Mouse (Mus musculus) kidney, postnatal 4 days (tissue): Measurements from ENCODE around the gene Cnbd2.

Experiments used
- DNase-seq, 2 experiments: peaks; one replicate each; pipeline ENCODE4 v3.0.0; 2021; ENCODE audit warnings: mixed read lengths in 2 of 2

Cnbd2 gene

DNA sequence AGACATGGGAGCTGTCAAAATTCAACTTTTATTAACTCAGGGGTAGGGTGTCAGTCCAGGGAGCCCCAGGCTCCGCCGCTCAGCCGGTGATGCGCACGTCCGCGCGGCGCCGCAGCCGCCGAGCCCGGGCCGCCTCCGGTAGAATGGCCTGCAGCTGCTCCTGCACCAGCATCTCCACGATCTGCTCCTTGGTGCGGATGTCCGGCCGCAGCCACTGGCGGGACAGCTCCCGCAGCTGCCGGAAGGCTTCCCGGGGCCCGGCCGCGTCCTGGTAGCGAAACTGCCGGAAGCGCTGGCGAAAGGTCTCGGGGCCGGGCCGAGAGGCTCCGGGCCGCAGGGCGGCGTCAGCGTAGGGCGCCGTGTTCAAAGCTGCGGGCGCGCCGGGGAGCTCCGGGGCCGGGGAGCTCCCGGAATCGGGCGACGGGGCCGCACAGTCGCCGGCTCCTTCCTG lies 233 bp upstream of the Cnbd2 start:
- peak; percentile 77 to 86 for DNase-seq

DNA sequence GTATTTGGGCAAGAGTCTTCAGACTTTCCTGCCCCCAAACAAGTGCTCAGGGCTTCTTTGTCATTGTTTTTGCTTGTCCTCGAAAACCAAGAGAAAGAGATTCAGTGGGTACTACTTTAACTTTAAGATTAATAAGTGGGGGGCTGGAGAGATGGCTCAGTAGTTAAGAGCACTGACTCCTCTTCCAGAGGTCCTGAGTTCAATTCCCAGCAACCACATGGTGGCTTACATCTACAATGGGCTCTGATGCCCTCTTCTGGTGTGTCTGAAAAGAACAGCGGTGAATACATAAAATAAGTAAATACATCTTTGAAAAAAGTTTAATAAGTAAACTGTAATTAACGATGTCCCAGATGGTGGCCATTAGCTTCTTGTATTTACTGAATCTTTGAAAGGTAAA lies 1.1 kb downstream of the Cnbd2 start:
- DNase-seq: no peak

DNA sequence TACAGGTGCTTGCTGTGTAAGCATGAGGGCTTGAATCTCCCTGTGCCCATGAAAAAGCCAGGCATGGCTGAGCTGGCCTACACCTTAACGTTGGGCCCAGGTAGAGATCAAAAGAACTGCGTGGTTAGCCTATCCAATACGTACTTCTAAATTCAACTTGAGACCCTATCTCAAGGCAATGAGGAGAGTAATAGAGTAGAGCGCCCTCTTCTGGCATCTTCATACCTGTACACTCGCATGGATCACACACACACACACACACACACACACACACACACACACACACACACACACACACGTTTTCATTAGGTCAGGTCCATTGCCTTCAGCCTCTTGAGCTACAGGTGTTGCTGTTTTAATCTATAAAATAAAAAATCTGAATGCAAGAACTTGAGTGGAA lies 2.7 kb downstream of the Cnbd2 start:
- DNase-seq: no peak

DNA sequence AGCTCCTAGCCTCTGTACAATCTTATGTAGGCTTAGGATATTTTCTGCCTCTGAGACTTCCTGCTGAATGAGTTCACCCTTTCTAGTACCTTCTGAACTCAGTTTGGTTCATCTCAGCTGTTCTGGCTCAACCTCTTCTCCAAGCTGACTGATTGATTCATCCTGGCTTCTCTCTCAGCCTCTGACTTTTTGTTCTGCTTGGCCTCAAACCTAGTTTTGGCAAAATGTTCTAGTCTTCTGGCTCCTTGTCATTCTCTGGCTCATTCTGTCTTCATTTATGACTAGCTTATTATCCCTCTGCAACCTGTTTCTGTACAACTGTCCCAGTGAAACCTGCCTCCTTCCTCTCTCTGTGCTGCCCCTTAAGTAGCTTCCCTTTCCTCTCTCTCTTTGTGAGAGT lies 6.4 kb downstream of the Cnbd2 start:
- no peak for DNase-seq

DNA sequence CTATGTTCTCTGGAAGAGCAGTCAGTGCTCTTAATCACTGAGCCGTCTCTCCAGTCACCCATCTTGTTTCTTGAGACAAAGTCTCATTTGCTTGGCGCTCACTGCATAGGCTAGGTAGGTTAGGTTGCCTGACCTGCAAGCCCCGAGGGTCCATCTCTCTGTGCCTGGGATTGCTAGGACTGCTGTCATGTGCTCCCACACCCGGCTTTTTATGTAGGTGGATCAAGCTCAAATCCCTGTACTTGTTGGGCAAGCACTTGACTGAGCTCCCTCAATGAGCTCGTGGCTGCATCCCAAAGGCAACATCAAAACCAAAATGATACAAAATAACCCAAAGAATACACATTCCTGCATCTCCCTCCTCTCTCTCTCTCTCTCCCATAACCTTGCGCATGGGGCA lies 9.4 kb downstream of the Cnbd2 start:
- no peak for DNase-seq

DNA sequence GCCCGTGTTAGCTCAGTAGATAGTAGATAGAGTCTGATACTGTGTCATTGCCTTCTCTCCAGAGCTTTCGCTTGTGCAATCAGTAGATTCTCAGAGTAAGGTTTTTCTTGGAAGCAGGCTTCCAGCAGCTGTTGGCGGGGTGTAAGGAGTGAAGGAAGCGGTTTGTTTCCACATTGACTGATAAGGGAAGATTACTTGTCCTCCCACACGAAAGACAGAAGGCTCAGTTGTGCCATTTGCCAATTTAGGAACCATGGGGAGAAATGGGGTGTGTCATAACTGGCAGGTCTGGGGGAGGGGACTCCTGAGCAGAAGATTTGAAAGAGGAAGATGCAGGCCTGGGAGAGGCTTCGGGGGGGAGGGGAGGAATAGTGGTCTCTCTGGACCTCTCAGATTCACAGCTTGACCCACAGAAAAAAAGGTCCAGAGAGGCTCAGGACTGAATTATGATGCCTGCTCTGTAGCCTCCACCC lies 12.1 kb downstream of the Cnbd2 start:
- peak; percentile 41 to 55 for DNase-seq

DNA sequence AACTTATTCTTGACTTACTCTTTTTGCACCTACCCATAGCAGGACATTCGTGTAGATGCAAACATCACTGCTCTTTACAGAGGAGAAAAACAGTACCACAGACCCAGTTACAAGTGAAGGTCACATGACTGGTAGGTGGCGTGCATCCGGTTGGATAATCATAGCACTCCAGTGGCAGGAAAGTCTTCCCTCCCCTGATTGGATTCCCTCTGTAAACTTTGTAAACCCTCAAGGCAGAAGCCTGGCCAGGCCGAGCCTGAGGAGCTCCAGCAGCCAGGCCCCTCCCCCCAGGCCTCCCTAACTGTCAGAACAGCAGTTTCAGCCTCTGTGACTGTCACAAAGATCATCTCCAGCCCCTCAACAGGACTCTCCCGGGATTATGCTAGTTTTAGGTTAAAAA lies 12.6 kb downstream of the Cnbd2 start:
- DNase-seq: peak; percentile 65 to 79

DNA sequence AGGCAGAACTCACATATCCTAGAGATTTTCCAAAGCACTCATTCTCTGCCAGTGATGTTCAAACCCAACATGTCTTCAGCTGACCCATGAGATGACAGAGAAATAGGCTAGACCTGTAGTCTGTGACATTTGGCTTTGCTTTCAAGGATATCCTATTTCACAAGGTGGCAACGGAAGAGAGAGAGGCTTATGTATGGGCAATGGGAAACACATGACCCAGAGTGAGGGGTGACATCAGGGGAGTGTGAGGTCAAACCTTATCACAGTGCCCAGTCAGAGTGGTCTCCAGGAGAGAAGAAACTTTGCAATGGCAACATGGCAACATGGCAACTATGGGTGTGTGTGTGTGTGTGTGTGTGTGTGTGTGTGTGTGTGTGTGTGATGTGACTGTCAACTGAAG lies 18.6 kb downstream of the Cnbd2 start:
- no peak for DNase-seq

DNA sequence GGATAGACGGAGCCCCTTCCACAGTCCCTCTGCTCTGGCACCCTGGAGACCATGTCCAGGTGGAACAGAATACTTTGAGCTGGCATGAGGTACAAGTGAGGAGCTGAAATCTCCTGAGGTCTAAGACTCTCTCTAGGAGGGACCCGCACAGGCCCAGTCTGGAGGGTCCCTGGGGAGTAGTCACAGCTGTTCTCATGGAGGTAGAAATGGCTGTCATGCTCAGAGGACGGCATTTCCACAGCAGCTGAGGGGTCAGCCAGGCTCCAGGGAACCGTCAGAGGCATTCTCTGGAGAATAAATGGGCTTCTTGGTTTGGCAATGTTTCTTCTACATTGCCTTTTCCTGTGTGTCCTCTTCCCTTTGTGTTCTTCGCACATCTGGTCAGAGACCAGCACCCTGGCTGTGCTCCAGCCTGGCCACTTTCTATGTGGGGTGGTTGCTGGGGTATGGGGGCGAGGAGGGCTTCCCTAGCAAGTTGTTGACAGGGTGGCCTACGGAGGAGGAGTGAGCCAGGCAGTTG lies 19.4 kb downstream of the Cnbd2 start:
- no peak for DNase-seq

DNA sequence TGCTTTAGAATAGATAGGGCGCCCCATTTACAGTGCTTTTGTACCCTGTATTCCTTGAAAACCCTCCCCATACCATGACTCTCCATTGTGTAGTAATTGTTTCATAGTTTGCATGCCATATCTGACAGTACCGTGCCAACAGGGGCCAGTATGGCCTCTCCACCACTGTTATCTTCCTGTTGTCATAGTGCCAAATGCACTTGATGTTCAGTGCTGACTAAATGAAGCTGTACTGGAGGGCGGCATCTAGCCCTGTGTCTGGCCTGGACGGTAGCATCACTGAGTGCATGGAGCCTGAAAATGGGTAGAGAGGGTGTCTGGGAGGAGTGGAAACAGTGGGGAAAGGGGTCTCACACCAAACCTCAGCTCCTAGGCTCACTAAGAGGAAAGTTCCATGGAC lies 28.0 kb downstream of the Cnbd2 start:
- no peak for DNase-seq

DNA sequence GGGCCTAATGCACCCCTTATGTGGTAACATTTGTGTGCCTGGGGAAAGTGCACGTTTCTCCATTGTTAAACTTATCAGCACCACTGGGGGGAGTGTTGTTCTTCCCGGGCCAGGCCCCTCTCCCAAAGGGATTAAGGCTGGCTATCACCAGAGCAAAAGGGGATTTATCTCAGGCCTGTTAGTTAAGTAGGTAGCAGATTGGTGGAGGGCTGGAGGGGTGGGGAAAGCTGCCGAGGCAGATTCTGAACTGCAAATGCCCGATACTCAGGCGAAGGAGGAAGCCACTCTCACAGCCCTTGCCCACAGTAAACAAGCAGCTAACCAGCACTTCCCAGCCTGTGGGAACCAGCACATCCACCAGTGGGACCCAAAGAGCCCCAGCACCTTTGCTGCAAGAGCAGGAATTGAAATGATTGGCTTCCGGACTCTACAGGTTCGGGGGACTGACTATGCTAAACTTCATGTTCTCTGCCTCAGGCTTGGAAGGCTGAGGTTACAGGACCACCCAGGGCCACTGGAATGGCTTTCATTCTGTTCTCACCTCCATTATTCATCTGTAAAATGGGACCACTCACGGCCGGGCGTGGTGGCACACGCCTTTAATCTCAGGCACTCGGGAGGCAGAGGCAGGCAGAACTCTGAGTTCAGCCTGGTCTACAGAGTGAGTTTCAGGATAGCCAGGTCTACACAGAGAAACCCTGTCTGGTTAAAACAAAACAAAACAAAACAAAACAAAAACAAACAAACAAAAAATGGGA lies 32.9 kb downstream of the Cnbd2 start:
- peak; percentile 37 to 55 for DNase-seq

DNA sequence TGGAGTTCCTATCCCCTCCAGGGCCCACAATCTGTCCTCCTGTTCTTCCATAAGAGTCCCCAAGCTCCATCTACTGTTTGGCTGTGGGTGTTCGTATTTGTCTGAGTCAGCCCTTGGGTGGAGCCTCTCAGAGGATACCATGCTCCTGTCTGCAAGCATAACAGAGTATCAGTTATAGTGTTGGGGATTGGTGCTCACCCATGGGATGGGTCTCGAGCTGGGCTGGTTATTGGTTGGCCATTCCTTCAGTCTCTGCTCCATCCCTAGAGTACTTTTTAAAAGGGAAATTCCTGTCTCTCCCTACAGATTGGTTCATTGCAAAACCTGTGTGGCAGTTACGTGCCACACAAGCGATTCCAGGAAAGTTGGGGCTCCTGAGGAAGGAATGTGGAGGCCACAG lies 36.7 kb downstream of the Cnbd2 start:
- DNase-seq: no peak

DNA sequence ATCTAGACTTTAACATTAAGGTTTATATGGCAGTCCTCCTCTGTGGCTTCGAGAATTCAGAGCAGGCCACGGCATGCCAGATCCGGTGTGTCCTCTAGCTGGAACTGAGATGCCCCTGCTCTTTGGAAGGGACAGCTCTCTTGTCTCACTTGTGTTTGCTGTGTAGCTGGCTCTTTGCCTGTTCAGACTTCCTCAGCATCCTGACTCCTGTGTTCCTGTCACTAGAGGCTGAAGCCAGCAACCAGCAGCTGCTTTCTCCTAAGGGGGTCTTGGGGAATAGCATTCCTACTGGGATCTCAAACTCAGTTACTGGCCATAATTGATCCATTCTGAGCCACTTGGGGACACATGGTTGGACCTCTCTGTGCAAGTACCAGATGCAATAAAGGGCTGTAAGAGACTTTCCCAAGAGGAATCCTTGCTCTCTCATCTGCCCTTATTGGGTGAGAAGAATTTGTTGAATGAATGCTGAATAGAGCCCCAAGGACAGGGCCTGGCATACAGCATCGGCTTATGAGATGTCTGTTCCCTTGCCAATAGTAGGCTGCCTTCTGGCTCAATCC lies 37.3 kb downstream of the Cnbd2 start:
- DNase-seq: no peak

DNA sequence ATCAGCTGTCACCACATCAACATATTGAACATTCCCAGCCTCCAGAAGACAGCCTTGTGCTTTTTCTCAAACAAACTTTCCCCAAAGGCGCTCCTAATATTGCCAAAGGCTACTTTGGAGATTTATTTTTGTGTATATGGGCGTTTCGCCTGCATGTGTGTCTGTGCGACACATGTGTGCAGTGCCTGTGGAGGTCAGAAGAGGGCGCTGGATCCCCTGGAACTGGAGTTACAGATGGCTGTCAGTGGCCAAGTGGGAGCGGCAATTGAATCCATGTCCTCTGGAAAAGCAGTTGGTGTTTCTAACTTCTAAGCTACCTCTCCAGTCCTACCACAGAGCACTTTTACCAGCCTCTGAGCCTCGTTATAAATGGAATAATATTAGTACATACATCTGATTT lies 39.1 kb downstream of the Cnbd2 start:
- DNase-seq: peak; percentile 20 to 24

DNA sequence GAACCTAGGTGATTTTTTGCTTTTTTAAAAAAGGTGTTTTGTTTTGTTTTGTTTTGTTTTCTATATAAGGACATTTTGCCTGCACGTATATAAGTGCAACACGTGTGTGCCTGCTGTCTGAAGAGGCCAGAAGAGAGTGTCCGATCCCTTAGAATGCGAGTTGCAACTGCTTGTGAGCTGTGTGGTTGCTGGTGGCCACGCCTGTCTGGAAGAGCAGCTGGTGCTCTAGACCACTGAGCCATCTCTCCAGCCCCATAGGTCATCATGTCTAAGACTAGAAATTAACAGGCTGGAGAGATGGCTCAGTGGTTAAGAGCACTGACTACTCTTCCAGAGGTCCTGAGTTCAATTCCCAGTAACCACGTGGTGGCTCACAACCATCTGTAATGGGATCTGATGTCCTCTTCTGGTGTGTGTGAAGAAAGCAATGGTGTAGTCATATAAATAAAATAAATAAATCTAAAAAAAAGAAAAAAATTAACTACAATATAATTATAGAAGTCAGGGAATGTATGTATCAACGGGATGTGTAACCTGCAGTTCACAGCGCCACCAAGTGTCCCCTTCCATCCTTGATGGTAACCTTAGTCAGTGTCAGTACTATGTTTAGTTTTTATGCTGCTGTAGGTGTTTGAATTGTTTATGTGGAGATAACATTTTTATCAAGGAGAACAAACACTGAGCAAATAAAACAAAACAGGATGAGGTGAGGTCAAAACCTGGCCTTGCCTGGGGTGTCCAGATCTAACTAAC lies 40.5 kb downstream of the Cnbd2 start:
- peak; percentile 24 to 33 for DNase-seq

DNA sequence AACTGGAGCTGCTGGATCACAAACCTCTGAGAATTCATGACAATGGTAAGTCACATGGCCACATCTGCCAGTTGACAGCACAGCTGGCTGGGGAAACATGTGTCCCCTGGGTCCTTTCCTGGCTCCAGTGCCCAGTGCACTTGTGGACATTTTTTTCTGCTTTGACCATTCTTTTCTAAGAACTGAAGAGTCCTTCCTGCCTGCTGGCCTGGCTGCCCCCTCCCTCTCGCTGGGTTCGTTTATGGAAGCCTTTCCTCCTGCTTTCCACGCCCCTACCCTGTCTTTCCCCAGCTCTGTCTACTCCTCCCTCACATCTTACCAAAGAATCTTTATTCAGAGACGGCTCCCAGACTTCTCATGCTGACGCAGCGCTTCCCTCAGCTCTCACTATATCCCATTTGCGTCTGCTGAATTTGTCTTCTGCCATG lies 41.2 kb downstream of the Cnbd2 start:
- peak; percentile 49 to 62 for DNase-seq

DNA sequence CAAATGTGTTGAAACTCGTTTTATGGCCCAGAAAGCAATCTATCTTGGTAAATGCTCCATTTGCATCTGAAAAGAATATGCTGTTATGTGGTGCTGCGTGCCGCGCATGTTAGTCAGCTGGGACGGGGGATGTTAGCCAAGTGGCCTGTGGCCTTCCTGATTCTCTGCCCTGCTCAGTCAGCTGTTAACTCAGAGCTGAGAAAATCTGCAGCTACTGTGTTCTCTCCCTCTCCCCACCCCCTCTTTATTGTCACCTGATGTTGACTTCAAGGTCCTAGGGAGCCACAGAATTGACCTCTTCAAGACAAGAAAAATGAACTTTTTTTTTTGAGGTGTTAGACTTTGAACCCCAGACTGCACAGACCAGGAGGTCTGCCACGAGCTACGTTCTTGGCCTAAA lies 43.9 kb downstream of the Cnbd2 start:
- DNase-seq: peak; percentile 65 to 73

DNA sequence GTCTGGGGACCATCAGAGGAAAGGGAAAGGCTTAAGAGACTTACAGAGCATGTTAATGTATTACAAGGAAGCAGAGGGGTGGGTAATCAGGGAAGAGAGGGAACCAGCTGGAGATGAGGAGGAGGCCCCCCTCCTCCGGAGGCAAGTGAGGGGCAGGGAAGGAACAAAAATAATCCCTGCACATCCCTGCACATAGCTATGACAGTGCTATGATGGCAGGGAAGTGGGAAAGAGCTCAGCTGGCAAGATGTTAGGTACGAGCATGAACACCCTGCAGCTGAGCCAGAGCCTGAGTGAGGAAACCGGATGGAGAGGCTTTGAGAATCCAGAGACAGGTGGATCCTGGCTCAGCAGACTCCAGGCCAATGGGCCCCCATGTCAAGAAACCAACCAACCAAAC lies 56.4 kb downstream of the Cnbd2 start:
- DNase-seq: no peak

DNA sequence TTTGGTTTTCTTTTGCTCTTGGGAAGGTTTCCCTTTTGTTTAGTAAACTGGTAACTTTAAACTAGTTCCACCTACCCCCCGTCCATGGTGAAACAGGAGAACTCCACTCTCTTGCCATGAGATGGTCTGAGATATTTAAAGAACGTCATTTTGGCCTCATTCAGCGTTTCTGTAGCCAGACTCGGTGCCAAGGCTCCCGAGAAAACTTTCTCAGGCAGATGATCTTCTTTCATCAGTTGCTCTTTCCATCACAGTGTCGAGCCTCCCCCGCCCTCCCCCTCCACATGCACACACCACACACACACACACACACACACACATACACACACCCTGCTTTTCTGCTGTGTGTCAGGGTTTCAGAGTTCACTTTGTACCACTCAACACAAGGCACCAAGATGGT lies 58.8 kb downstream of the Cnbd2 start:
- DNase-seq: no peak

DNA sequence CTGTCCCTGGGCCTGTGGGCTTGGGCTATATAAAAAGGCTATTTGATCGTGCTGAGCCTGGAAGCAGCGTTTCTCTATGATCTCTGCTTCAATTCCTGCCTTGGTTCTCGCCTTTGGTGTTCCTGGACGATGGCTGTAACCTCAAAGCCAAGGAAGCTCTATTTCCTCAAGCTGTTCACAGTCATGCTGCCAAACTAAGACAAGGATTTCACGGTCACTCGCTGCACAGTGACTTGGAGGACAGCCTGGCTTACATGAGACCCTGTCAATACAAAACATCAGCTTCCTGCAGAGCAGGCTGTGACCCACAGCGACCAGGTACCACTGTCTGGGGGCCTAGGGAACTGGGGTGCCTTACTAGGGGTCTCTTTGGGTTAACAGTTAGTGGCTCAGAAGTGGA lies 64.9 kb downstream of the Cnbd2 start:
- DNase-seq: no peak

DNA sequence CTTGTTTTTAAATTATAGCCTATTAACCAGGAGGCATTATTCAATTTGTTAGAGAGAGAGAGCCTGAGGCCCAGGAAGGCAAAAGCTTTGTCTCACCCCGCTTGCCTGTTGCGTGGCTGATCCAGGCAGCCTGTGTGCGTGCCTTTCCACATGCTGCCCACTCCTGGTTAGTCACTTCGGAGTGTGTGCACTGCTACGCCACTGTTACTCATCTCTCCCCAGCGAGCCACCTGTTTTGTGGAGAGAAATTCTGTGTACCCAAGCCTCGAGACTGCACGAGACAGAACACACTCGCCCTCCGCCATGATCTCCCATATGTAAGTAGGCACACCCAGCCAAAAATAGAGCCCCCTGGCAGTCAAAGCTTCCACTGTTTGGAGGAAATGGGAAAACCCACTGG lies 67.8 kb downstream of the Cnbd2 start:
- no peak for DNase-seq

DNA sequence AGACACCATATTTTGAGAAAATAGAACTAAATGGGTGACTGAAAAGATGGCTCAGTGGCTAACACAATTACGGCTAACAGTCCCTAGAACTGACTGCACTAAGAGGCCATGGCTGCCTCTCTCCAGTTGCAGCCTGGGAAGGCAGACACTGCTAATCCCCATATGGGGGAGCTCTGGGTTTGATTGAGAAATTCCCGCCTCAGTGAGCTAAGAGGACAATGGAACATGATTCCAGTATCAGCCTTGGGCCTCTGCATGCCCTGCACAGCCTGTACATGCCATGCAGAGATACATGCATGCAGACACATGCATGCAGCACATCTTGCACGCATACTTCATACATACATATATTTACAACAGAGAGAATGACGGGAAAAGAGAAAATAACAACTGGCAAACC lies 69.3 kb downstream of the Cnbd2 start:
- DNase-seq: peak in 1 of 2 experiments; percentile 11

DNA sequence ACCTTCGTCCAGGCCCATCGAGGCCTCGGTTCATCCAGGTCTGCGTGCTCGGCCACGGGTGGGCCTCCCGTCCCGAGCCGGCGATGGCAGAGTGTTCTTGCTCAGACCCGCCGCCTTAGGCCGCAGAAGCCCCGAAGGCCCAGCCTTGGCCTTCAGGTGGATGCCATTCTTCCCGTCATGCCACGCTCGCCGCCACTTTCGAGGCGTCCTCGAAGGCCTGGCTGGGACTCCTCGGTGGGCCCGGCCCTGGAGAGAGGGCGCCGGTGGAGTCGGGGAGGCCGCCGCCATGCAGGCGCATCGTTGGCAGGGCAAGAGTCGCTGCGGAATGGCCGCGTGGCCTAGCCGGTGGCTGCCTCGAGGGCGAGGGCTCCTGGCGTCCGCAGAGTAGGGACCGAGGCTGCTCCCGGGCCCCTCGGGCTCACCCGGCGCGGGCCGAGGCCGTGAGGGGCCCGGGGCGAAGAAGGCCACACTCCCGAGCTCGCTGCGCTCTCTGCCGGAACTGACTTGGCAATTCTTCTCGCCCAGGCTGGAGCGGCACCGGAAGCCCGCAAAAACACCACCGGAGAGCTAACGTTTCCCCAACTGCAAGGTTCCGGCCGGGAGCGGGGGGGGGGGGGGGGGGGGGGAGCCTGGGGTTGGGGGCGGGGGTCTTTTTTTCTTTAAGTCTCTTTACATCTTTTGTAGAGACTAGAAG lies 80.5 kb downstream of the Cnbd2 start:
- peak; percentile 82 to 89 for DNase-seq
